Mouse (Mus musculus): Measurements from ENCODE around the gene Myo10.
A peak's percentile ranks its signal among the peaks of the same experiment; 100 is the strongest.

Myo10 gene

GRCm38 (mm10) chr15:25652933-25653332 is 30.6 kb downstream of the Myo10 start:
- no peak for DNase-seq

DNA sequence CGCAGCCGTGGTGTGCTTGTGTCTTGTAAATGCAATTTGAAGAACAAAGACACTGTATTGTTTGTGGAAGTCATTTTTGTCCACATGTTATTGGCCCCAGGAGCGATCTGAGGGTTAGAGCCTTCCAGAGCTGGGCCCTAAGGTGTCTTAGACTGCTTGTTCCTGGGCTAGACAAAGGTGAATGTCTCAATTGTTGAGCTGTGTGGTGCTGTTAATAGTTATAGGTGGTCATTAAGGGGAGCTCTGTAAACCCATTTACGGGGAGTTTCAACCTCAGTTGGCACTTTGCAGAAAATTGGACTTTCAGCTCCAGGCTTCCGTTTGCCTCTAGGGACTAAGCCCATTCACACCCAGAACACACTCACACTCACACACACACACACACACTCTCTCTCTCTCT is 31.4 kb downstream of the Myo10 start:
- no peak for DNase-seq

- DNase-seq = no peak
Observed at GRCm38 (mm10) chr15:25662833-25663519, 40.7 kb downstream of the Myo10 start.

DNA sequence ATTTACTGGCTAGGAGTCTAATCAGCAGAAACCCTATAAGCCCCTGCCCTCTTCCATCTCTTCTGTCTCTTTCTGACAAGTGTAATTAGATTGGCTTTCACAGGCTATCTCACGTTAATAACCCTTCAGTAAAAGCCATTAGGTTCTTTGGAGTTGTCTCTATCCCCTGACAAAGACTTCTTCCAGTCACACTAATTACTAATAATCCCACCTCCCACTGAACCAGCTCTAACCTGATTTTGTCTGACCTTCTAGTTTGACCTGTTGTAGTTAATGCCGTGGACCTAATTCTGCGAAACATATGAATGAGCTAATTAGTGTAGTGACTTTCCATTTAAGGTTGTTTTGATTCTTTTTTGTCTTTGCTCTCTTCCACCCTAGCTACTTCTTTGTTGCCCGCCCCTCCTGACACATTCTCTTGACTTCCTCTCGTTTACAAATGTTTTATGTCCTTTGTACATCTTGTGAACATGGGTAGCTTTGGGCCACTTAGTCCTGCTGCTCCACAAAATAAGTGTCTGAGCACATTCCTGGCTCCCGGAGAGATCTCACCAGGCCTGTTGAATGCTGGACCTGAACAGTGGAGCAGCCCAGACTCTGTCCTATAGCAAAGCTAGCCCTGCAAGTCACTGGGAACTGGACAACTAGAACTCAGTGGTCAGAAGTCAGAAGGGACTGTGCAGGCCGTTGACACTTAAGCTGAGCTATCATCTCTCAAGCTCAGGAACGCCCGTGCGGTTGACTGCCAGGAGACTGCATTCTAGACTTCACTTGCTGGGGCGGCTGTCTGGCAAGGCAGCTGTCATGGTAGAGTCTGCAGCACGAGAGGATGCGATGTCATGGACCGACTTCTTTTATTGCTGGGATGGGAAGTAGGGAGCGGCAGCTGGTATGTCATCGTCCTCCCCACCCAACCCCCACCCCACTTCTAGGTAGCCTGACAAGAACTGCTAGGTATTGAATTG is 47.2 kb downstream of the Myo10 start:
- no peak for DNase-seq

GRCm38 (mm10) chr15:25673231-25673980 is 51.1 kb downstream of the Myo10 start:
- no peak for DNase-seq

GRCm38 (mm10) chr15:25674099-25674931 is 52.0 kb downstream of the Myo10 start:
- no peak for DNase-seq

DNA sequence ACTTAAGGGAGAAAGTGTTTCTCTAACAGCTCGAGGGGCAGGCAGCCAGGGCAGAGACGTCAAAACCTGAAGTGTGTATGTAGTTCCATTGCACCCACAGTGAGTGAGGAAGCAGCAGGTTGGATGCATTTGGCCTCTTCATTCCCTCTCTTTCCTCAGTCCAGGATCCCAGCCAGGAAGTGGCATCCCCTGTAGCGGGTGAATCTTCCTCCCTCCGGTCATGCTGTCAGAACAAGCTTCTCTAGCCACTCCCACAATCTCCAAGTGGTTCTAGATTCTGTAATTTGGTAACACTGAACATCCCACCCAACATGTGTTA is 52.6 kb downstream of the Myo10 start:
- no peak for DNase-seq

DNA sequence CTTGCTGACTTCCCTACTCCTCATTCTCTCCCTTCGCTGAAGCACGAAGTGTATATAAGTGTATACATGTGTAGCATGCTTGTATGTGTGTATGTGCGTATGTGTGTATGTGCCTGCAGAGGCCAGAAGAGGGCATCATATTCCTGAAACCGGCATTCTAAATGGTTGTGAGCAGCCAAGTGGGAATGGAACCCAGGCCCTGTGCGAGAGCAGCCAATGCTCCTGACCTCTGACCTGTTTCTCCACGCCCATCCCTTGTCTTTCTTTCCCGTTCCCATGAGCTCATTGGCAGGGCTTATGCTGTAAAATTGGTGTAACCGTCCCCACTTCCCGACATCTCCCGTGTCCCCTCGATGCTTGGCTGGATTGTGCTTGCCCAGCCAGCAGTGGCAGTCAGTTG is 53.0 kb downstream of the Myo10 start:
- no peak for DNase-seq

DNA sequence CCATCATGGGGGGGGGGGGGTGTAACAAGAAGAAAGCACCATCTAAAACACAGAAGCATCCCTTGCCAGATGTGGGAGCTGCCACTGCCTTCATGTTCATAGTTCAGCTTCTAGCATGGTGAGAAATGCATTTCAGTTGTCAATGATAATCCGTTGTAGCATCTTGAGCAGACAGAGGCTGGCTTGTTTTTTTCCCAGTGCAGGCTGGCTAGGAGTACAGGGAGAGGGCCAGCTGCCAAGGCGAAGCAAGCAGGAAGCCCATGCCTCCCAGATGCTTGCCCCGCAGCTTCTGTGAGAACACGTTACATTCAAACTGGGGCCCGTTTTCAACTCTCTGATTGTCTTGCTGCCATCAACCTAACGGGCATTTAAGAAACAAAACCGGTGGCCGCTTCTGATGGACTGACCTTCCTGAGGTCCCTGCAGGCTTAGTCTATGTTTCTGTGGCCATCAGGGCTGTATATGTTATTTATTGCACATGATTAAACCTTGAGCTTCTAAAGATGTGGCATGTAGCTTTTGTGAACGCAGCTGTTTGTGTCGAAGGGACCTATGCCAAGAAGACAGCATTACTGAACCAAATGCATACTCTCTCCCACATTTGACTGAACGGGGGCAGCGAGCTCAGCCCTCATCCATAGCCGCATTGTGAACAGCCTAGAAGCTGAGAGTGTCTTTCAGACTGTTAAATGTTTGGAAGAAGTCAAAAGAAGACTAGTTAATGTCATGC is 53.9 kb downstream of the Myo10 start:
- no peak for DNase-seq

- peak; percentile 73 for DNase-seq
Observed at GRCm38 (mm10) chr15:25679081-25679480, 56.8 kb downstream of the Myo10 start.

GRCm38 (mm10) chr15:25679616-25680015 is 57.3 kb downstream of the Myo10 start:
- DNase-seq = no peak

- no peak for DNase-seq
Observed at GRCm38 (mm10) chr15:25680269-25680818, 58.0 kb downstream of the Myo10 start.

GRCm38 (mm10) chr15:25682953-25683507 is 60.7 kb downstream of the Myo10 start:
- DNase-seq = no peak

DNA sequence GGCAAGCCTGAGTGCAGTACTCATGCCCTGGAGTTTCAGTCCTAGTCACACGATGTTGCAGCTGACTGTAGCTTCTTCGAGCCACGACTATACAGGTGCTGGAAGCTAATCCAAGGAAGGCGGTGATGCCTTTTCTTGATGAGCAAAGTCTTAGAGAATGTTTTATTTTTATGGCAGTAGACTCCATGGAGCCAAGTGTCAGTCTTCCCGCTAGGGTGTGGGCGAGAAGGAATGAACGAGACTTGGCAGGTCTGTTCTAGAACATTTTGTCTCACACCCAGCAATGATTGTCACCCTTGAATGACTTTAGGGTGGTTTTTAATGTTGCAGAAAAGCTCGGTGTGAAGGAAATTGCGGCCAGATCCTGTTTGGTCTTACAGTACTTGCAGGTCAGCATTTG is 62.9 kb downstream of the Myo10 start:
- DNase-seq = no peak

DNA sequence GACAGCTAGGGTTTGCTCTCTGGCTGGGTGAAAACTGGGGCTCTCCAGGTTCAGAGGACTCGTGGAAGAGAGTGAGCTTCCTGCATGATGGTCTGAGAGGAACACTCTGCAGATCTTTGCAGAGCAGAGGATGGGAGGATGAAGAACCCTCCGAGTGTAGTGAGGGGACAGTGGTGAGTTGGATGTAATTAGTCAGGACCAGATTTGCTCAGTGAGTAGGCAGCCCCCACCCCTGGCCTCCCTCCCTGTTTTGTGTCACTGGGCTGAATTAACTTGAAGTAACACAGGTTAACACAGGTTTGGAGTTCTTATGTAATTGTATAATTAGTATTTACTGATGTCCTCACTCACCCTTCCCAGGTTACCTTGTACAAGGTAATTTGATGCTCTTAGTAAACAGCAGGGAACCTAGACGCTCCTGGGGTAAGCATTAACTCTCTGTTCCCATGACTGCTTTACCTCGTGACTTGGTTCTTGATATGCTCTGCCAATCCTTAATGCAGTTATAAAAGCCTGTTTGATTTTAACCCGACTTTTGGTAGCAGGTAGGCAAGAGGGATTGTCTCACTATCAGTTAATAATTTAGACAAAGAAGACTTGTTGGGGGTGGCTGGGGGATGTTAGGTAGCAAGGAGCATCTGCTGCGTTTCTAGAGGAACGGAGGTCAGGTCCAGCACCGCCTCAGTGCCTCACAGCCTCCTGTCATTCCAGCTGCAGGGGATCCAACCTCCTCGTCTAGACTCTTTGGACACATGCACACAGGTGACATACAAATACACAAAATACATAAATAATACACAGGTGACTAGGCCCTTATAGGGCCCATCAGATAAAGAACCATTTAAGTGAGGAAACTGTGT is 66.3 kb downstream of the Myo10 start:
- no peak for DNase-seq

DNA sequence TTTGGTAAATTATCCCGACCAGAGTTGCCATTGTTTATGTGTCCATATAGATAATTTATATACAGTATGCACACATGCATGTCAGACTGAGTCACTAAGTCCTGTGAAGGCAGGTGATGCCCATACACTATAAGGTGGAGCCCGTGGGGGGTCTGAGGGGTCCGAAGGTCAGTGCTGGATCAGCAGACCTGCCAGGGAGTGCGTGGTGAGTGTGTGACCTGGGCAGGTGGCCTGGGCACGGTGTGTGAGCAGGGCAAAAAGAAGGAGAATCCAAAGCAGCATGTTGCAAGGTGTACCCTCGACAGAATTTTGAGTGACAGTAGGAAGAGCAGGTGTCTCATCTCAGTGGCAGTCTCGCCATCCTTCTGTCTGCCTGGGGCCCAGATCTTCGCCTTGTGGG is 67.2 kb downstream of the Myo10 start:
- no peak for DNase-seq

- no peak for DNase-seq
Observed at GRCm38 (mm10) chr15:25690066-25690745, 67.9 kb downstream of the Myo10 start.

DNA sequence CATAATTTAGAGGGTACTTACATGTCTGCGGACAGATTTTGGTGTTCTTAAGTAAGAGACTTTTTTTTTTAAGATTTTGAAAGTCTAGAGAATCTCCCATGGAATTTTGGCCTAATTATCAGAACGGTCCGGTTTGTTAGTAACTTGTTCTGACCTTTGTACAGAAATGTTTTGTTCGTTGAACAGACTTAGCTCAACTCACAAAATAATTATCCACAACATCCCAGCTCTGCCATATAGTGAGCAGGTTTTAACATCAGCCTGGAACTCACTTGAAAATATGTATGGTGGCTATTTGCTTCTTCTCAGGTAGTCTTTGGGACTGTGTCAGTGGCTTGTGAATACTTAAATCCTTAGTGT is 68.4 kb downstream of the Myo10 start:
- DNase-seq = no peak

DNA sequence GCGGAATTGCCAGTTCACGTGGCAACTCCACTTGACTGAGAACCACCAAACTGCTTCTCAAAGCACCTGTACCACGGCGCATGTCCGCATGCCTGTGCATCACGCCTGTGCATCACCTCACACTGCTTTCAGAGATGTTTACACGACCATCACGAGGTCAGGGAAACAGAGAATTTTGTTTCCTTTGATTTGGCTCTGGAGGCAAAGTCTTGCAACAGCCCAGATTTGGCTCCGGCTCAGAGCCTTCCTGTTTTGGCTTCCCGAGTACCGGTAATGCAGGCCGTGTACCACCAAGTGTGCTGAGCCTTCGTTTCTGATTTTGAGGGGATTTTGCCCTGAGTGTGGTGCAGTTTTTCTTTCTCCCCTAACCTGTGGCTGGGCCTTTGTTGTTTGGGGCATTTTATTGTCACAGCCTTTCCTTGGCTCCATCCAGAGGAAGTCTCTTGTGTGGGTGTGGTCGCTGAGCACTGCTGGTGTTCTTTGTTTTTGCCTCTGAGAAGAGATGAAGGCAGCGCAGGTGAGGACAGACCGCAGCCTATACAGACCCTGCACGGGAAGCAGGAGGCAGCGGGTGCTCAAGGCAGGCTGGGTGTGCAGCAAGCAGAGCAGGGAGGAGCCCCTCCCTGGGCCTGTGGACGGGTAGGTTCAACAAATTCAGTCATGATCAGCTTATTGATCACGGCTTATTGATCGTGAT is 70.1 kb downstream of the Myo10 start:
- peak; percentile 65 for DNase-seq

All from lung, postnatal 14 days (tissue).